Mouse (Mus musculus) stomach, embryonic 16.5 days (tissue): Measurements from ENCODE around the gene Spem1. TPM values are rescaled to one million over a fixed set of nuclear protein-coding genes. Genes with fewer than 3 reads are reported as not detected.
A peak's percentile ranks its signal among the peaks of the same experiment; 100 is the strongest.
"Not testable (repeated sequence)": the region's sequence is repeated elsewhere in the genome, so short reads cannot be mapped to it uniquely, and the experiment has no call there.

Experiments
- ATAC-seq: fragments of 200-750 bp; cut with Nextera tagmentation; 2 replicates; pipeline ENCODE4 v1.8.0; 2017; ENCODE audit warnings: moderate number of reproducible peaks, moderate TSS enrichment; ENCODE audit not compliant: insufficient read depth, low FRiP score
- H3K27ac ChIP-seq: fragments of 300-500 bp; sonication (generic); 2 replicates; pipeline ENCODE4 v1.5.1; 2014; ENCODE audit warnings: low read length
- H3K27me3 ChIP-seq: fragments of 300-500 bp; sonication (generic); 2 replicates; pipeline ENCODE4 v1.6.1; 2014; ENCODE audit warnings: low read length, control low read depth, mixed read lengths; ENCODE audit not compliant: control insufficient read depth, insufficient read depth
- H3K36me3 ChIP-seq: fragments of 300-500 bp; sonication (generic); 2 replicates; pipeline ENCODE4 v1.6.1; 2014; ENCODE audit warnings: low read length; ENCODE audit not compliant: control insufficient read depth, insufficient read depth
- H3K4me1 ChIP-seq: fragments of 300-500 bp; sonication (generic); 2 replicates; pipeline ENCODE4 v1.6.1; 2014; ENCODE audit warnings: low read length, control low read depth, mixed read lengths; ENCODE audit not compliant: control insufficient read depth, insufficient read depth
- H3K4me2 ChIP-seq: fragments of 300-500 bp; sonication (generic); 2 replicates; pipeline ENCODE4 v1.6.1; 2014; ENCODE audit warnings: low read depth, low read length, mixed read lengths
- H3K4me3 ChIP-seq: fragments of 300-500 bp; sonication (generic); replicated peaks from 2 replicates; pipeline ENCODE4 v1.5.1; 2014; ENCODE audit warnings: mild to moderate bottlenecking, low read length
- H3K9ac ChIP-seq: fragments of 300-500 bp; sonication (generic); 2 replicates; pipeline ENCODE4 v1.6.1; 2014; ENCODE audit warnings: low read length
- H3K9me3 ChIP-seq: fragments of 300-500 bp; sonication (generic); replicated peaks from 2 replicates; pipeline ENCODE4 v1.6.1; 2016; ENCODE audit warnings: low read length, control low read depth; ENCODE audit not compliant: control insufficient read depth
- WGBS: fragments of 180-500 bp; shearing (Covaris S2); extraction: QIAGEN DNeasy Blood & Tissue Kit; methylation state at CpG from one replicate; pipeline ENCODE4 v1.1.7; 2014; 5-methylcytosine and 5-hydroxymethylcytosine counted together
- polyA plus RNA-seq: library from polyadenylated mRNA; unstranded; fragments of >200 nt; fragmentation: Nextera tagmentation; extraction: Ambion mirVana; gene quantifications from 2 replicates; pipeline ENCODE4 v1.2.1, GENCODE M21; 2015

The Spem1 gene
- polyA plus RNA-seq, result not detected in 2 replicates

DNA sequence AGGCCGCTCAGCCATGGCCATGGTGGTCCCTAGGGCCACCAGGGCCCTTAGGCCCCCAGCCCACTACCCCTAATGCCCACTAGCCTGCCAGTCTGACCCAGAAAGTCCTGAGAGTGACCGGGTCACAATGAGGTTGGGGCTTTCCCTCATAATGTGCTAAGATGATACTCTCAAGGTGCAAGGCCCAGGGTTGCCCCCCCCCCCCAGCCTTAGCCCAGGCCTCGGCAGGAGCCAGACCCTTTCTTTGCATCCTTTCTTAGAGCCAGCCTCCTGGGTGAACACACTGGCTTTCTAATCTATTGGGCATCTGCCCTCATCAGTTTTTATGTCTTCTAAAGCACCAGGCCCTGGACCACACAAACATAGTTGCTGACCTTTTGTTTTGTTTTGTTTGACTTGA lies at the start of gene Spem1:
Gene Spem1, minus strand, starts transcription at position 101 of the 400 bp plus-strand sequence.
- no peaks in the 10 kb centered on the region for H3K4me1 ChIP-seq
- H3K27ac ChIP-seq, result no peak within 1 kb of the TSS
- WGBS, result 84% methylated on average over 3 of the region's 3 CpGs
- no peak within 1 kb of the TSS for H3K4me3 ChIP-seq
- no peak within 1 kb of the TSS for H3K9ac ChIP-seq
- no peak for ATAC-seq
- no peak within 1 kb of the TSS for H3K4me2 ChIP-seq
- H3K9me3 ChIP-seq, result peaks cover 6% of the 10 kb centered on the region; the same call in 1 of the 2 replicates
- peaks cover 12% of the 10 kb centered on the region; the same call in 1 of the 2 replicates for H3K36me3 ChIP-seq
- H3K27me3 ChIP-seq, result no peaks in the 10 kb centered on the region

DNA sequence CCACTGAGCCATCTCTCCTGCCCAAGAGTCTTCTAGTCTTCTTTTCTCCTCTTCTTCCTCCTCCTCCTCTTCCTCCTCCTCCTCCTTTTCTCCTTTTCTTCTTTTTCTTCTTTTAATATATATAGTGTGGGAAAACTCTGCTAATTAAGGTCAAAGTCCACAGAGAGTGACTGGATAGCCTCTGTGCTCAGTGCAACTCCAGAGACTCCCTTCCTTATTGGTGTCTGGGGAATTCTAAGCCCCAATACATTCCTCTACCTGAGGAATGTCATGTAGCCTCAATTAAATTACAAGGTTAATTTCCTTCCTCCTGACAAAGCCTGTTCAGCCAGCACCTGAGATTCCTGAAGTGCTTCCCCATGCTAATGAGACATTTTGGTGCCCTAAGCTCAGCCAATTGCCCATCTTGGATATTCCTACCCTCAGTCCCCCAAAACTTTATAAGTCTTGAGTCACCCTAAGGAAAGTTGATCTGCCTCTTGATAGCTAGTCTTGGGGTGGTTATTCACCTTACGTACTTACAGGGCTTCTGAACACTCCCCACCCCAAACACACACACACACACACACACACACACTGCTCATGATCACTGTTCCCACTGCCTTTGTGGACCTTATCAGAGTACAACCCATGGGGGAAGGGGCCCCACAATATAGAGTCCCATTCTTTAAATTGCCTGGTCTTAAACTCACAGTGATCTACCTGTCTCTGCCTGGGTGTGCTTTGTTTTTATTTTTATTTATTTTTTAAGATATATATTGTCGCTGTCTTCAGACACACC lies 48.5 kb upstream of the Spem1 start:
- Histone ChIP-seq H3K4me2 (no peak overlapping the region), H3K9me3 (no peaks in the 10 kb centered on the region), H3K36me3 (no peaks in the 10 kb centered on the region), H3K27ac (no peak overlapping the region), H3K9ac (no peak overlapping the region), H3K4me3 (no peak overlapping the region), H3K27me3 (no peaks in the 10 kb centered on the region), H3K4me1 (peaks cover 2% of the 10 kb centered on the region; the same call in 1 of the 2 replicates)
- ATAC-seq, result no peak
- 87% methylated on average over 2 of the region's 2 CpGs for WGBS

DNA sequence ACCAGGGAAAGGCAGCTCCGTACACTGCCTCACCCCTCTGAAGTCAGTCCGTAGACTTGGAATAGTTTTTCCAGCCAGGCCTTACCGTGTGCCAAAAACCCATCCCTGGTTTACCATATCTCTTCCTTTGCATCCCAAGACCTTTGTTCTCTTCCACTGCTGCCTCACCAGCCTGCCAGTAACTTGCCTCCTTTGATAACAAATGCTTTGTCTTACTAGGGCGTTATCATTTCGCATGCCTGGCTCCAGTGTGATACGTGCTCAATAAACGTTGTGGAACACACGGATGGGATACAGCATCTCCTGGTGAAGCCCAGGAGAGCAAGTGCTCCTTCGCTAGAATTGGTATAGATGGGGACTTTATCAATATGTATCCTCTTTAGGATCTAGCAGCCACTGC lies 45.4 kb upstream of the Spem1 start:
- H3K4me2 ChIP-seq, result no peak overlapping the region
- no peaks in the 10 kb centered on the region for H3K4me1 ChIP-seq
- no peaks in the 10 kb centered on the region for H3K9me3 ChIP-seq
- no peak overlapping the region for H3K9ac ChIP-seq
- H3K27me3 ChIP-seq, result no peaks in the 10 kb centered on the region
- no peaks in the 10 kb centered on the region for H3K36me3 ChIP-seq
- no peak overlapping the region for H3K27ac ChIP-seq
- ATAC-seq, result no peak
- no peak overlapping the region for H3K4me3 ChIP-seq
- WGBS, result 57% methylated on average over 9 of the region's 9 CpGs

DNA sequence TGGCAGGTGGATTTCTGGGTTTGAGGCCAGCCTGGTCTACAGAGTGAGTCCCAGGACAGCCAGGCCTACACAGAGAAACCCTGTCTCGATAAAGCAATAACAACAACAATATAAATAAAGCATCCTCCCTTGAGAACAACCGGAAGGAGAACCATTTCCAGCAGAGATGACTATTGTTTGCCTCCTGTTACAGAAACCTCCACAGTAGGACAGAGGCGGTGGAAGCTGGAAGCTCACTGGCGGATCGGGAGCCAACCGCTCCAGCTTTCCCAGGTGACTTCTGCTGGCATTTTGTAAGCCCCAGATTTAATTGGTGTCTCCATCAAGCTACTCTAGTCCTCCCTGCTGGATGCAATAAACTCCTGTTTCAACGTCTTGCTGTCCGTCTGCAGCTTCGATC lies 43.6 kb upstream of the Spem1 start:
- no peaks in the 10 kb centered on the region for H3K9me3 ChIP-seq
- 81% methylated on average over 9 of the region's 9 CpGs for WGBS
- no peaks in the 10 kb centered on the region for H3K36me3 ChIP-seq
- H3K27me3 ChIP-seq, result no peaks in the 10 kb centered on the region
- no peak overlapping the region for H3K4me2 ChIP-seq
- no peaks in the 10 kb centered on the region for H3K4me1 ChIP-seq
- no peak overlapping the region for H3K27ac ChIP-seq
- H3K9ac ChIP-seq, result no peak overlapping the region
- no peak overlapping the region for H3K4me3 ChIP-seq
- ATAC-seq, result no peak

DNA sequence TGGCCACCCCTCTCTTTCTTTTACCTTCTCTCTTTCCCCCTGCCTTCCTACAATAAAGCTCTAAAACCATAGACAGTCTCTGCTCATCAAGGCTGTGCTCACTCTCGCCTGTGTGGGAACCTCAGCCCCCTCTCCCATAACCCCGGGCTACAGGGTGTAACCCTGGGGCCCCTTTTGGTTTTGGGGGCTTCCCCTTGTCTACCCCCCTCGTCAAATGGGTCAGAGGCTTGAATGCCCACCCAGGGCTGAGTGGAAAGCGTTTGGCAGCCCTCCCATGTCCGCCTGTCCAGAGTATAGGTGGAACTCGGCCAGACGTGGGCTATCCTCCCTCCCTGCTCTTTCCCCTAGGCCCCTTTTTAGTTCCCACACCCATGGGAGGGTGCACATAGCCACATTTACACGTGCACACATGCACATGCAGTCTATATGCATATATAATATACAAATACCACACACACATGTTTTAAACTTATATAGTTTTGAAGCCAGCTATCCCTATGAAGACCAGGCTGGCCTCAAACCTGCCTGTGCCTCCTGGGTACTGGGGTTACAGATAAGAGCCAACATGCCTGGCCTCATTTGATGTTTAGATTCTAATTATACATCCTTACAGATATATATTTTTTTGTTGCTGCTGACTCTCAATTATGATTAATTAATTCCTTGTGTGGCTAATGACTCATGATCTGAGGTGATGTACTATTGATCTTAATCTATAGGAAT lies 42.3 kb upstream of the Spem1 start:
- Histone ChIP-seq H3K27me3 (no peaks in the 10 kb centered on the region), H3K36me3 (no peaks in the 10 kb centered on the region), H3K4me2 (no peak overlapping the region), H3K9ac (no peak overlapping the region), H3K9me3 (no peaks in the 10 kb centered on the region), H3K4me1 (no peaks in the 10 kb centered on the region), H3K4me3 (no peak overlapping the region), H3K27ac (no peak overlapping the region)
- no peak for ATAC-seq
- 43% methylated on average over 8 of the region's 8 CpGs for WGBS

DNA sequence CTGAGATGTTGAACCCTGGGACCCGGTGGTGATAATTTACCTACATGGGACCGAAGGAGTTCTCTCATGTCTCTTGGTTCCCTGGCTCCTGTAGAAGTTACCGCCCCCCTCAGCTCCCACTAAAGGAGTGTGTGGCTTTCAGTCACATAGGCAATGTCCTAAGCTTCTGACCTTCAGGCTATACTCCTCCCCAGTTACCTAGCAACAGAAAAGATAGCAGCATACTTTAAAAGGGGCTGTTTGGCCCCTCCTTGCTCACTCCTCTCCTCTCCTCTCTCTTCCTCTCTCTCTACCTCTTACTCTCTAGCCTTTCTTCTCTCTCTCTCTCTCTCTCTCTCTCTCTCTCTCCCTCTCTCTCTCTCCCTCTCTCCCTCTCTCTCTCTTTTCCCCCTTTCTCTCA lies 41.7 kb upstream of the Spem1 start:
- not testable (repeated sequence) for H3K4me2 ChIP-seq, H3K4me3 ChIP-seq, H3K9me3 ChIP-seq, H3K9ac ChIP-seq, H3K27me3 ChIP-seq, H3K27ac ChIP-seq, H3K4me1 ChIP-seq, ATAC-seq, H3K36me3 ChIP-seq
- 69% methylated on average over 3 of the region's 3 CpGs for WGBS

DNA sequence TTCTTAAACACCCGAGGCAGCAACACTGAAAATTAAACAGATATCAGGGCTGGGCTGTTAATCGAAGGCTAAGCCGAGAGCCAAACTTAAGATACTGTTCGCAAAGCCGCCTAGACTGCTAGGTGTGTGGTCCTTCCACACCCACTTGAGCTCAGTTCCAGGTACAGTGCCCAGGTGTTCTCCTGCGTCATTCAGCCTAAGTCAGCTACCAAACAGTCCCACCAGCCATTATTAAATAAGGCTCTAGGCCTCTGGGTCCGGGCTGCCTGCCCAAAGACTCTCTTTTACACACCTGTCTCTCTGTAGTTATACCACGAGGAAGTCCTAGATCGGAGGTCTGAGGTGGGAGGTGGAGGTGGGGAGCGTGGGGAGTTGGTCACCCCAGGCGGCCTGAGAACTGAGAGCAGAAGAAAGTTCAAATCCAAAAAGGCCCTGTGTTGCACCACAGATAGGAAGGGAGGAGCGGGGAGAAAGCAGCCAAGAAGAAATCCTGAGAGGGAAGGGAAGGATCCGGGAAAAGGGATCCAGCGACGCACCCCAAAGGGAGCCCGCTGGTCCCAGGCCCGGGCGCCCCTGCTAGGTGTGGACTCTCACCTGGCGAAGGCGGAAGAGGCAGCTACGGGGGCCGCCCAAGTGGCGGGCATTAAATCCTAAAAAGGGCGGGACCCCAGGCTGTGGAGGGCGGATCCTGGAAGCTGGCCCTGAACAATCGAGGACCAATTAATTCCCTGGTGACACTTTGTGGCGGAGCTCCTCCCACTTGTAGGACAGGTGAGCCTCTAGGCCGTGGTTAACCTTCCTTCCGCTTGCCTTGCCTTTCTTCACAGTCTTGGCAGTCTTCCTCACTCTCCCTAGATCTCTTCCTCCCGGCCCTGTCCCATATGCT lies 36.4 kb upstream of the Spem1 start, which contains the start of gene Tnk1:
Gene Tnk1, minus strand, starts transcription at position 618 of the 886 bp plus-strand sequence.
- Histone ChIP-seq H3K9me3 (no peaks in the 10 kb centered on the region), H3K4me2 (peak within 1 kb of the TSS; percentile 36), H3K27me3 (no peaks in the 10 kb centered on the region), H3K4me3 (peak within 1 kb of the TSS; percentile 46), H3K4me1 (no peaks in the 10 kb centered on the region), H3K36me3 (no peaks in the 10 kb centered on the region), H3K9ac (peak within 1 kb of the TSS; percentile 68), H3K27ac (peak within 1 kb of the TSS; percentile 86)
- ATAC-seq, result peak; percentile 88
- WGBS, result 17% methylated on average over 30 of the region's 30 CpGs

DNA sequence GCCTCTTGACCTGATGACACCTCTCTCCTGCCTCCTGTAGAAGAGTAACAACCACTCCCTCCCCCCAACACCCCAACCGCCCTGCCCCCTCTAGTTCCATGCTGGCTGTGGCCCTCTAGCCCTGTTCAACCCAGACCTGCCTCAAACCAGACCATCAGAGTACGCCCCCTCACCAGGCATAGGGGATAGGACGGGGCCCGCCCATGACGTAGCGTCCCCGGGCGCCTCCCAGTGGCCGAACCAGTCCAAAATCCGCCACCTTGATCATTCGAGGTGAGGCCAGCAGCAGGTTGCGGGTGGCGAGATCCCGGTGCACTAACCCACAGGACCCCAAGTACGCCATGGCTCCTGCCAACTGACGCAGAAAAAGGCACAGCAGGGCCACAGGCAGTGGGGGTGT lies 33.4 kb upstream of the Spem1 start:
- no peak overlapping the region for H3K4me2 ChIP-seq
- no peaks in the 10 kb centered on the region for H3K9me3 ChIP-seq
- H3K9ac ChIP-seq, result peak overlapping the region; percentile 14; the same call in 1 of the 2 replicates
- H3K27ac ChIP-seq, result no peak overlapping the region
- no peaks in the 10 kb centered on the region for H3K4me1 ChIP-seq
- no peaks in the 10 kb centered on the region for H3K27me3 ChIP-seq
- no peak overlapping the region for H3K4me3 ChIP-seq
- ATAC-seq, result no peak
- WGBS, result 29% methylated on average over 16 of the region's 16 CpGs
- 0 out of 2 replicates have a peak, but pooled peaks cover 9% of the 10 kb centered on the region for H3K36me3 ChIP-seq
